ENCODE assay signal across 9 mouse cellular contexts in genomic region chr11:78178859-78179437, GRCm38 (mm10). TPM values are rescaled to one million over a fixed set of nuclear protein-coding genes. Genes with fewer than 3 reads are reported as not detected.
DNase-seq lines count a peak whose midpoint lies in the region; ATAC-seq lines count a peak whose summit lies in the region.
"Had no signal": no experiment of that assay in that cellular context is flagged by ENCODE, and none has a peak within 500 bp of the region (broad histone marks: within the 10 kb centered on the region; RNA-seq: fewer than 3 reads in every experiment).

No protein-coding gene starts in this region.

- H3K27ac ChIP-seq in forebrain, embryonic 11.5 days (ENCODE audit: low read depth, low read length), result peak overlapping the region; percentile 93
- peak overlapping the region; percentile 85 for H3K27ac ChIP-seq in hindbrain, embryonic 16.5 days (ENCODE audit: low read depth, low read length)
- peak overlapping the region; percentile 98 for H3K27ac ChIP-seq in limb, embryonic 13.5 days
- H3K27ac ChIP-seq in midbrain, embryonic 14.5 days (replicated peaks; ENCODE audit: low read depth, low read length), result peak overlapping the region; percentile 78

- peak; percentile 61 for DNase-seq in gastrocnemius, postnatal 14 days
- no peak for DNase-seq in gastrocnemius, adult 18-20 months (ENCODE audit: low spot score)
- peak; percentile 66 for DNase-seq in adrenal gland, adult 8-10 months
- DNase-seq in forebrain, embryonic 11.5 days (ENCODE audit: low spot score), result peak; percentile 77
- DNase-seq in midbrain, embryonic 14.5 days, result peak; percentile 68
- peak; percentile 44 for DNase-seq in thymus, postnatal 25 days

- no peaks in the 10 kb centered on the region for H3K27me3 ChIP-seq in forebrain, embryonic 11.5 days (ENCODE audit: control insufficient read depth, insufficient read depth, low read length)
- no peaks in the 10 kb centered on the region for H3K27me3 ChIP-seq in hindbrain, embryonic 16.5 days (replicated peaks; ENCODE audit: control insufficient read depth, insufficient read depth, low read length)
- H3K27me3 ChIP-seq in limb, embryonic 13.5 days, result no peaks in the 10 kb centered on the region
- H3K27me3 ChIP-seq in midbrain, embryonic 14.5 days (ENCODE audit: control insufficient read depth, insufficient read depth, low read length), result no peaks in the 10 kb centered on the region

- intact Hi-C loops in gastrocnemius, postnatal 14 days (cut with DNase I; ENCODE audit: low total_unique reads), result loop anchor here (5.0 kb wide), 1 partner anchor 122 kb away; no protein-coding TSS in a partner anchor

- under 1% methylated on average over 28 of the region's 29 CpGs for WGBS in forebrain, embryonic 11.5 days
- 3% methylated on average over 29 of the region's 29 CpGs for WGBS in hindbrain, embryonic 16.5 days
- 1% methylated on average over 29 of the region's 29 CpGs for WGBS in limb, embryonic 13.5 days
- 3% methylated on average over 29 of the region's 29 CpGs for WGBS in midbrain, embryonic 14.5 days

- peak overlapping the region; percentile 93 for H3K4me2 ChIP-seq in forebrain, embryonic 11.5 days (ENCODE audit: low read depth, low read length, severe bottlenecking)
- H3K4me2 ChIP-seq in hindbrain, embryonic 16.5 days (ENCODE audit: low read length), result peak overlapping the region; percentile 81
- peak overlapping the region; percentile 91 for H3K4me2 ChIP-seq in limb, embryonic 13.5 days (replicated peaks)
- peak overlapping the region; percentile 70 for H3K4me2 ChIP-seq in midbrain, embryonic 14.5 days (ENCODE audit: low read length)

- peak overlapping the region; percentile 54 for H3K4me3 ChIP-seq in forebrain, embryonic 11.5 days (ENCODE audit: low read depth, low read length)
- peak overlapping the region; percentile 64 for H3K4me3 ChIP-seq in hindbrain, embryonic 16.5 days (ENCODE audit: low read length)
- peak overlapping the region; percentile 68 for H3K4me3 ChIP-seq in limb, embryonic 13.5 days
- peak overlapping the region; percentile 37 for H3K4me3 ChIP-seq in midbrain, embryonic 14.5 days (replicated peaks; ENCODE audit: low read depth, low read length)

- peak overlapping the region; percentile 64 for H3K9ac ChIP-seq in forebrain, embryonic 11.5 days (ENCODE audit: low read length)
- peak overlapping the region; percentile 65 for H3K9ac ChIP-seq in hindbrain, embryonic 16.5 days (ENCODE audit: low read depth, low read length)
- H3K9ac ChIP-seq in limb, embryonic 13.5 days, result peak overlapping the region; percentile 87
- peak overlapping the region; percentile 51 for H3K9ac ChIP-seq in midbrain, embryonic 14.5 days (replicated peaks; ENCODE audit: low read length)

- H3K9me3 ChIP-seq in forebrain, embryonic 11.5 days (ENCODE audit: control insufficient read depth, low read length), result no peaks in the 10 kb centered on the region
- H3K9me3 ChIP-seq in hindbrain, embryonic 16.5 days (ENCODE audit: control insufficient read depth, low read length), result no peaks in the 10 kb centered on the region
- H3K9me3 ChIP-seq in limb, embryonic 13.5 days, result no peaks in the 10 kb centered on the region
- no peaks in the 10 kb centered on the region for H3K9me3 ChIP-seq in midbrain, embryonic 14.5 days (ENCODE audit: control insufficient read depth, low read length)

- peaks cover 28% of the 10 kb centered on the region for H3K4me1 ChIP-seq in forebrain, embryonic 11.5 days (replicated peaks; ENCODE audit: control insufficient read depth, insufficient read depth, low read length)
- peaks cover 45% of the 10 kb centered on the region for H3K4me1 ChIP-seq in hindbrain, embryonic 16.5 days (ENCODE audit: control insufficient read depth, insufficient read depth, low read depth, low read length)
- H3K4me1 ChIP-seq in limb, embryonic 13.5 days, result peaks cover 62% of the 10 kb centered on the region
- peaks cover 31% of the 10 kb centered on the region for H3K4me1 ChIP-seq in midbrain, embryonic 14.5 days (ENCODE audit: control insufficient read depth, insufficient read depth, low read length)

- 0 out of 2 replicates have a peak, but pooled peaks have one; percentile 1 for ATAC-seq in forebrain, embryonic 11.5 days (replicated peaks; ENCODE audit: low FRiP score)
- no peak; the same call in 1 of the 2 replicates for ATAC-seq in hindbrain, embryonic 16.5 days
- peak; percentile 0; the same call in 1 of the 2 replicates for ATAC-seq in limb, embryonic 13.5 days (ENCODE audit: low FRiP score, low read depth)
- peak; percentile 3 for ATAC-seq in midbrain, embryonic 14.5 days (ENCODE audit: low FRiP score, low TSS enrichment)

- H3K36me3 ChIP-seq in forebrain, embryonic 11.5 days (ENCODE audit: control insufficient read depth, insufficient read depth, low read length), result peaks cover 4% of the 10 kb centered on the region
- peaks cover 12% of the 10 kb centered on the region for H3K36me3 ChIP-seq in hindbrain, embryonic 16.5 days (ENCODE audit: control insufficient read depth, insufficient read depth, low read length)
- peaks cover 34% of the 10 kb centered on the region for H3K36me3 ChIP-seq in limb, embryonic 13.5 days
- peaks cover 36% of the 10 kb centered on the region for H3K36me3 ChIP-seq in midbrain, embryonic 14.5 days (ENCODE audit: control insufficient read depth, insufficient read depth, low read length)

RNA-seq across cellular contexts. Expression of gene Tlcd1, which starts 2.4 kb away (rescaled TPM):
- 1 to 10 TPM; 3.5 to 4.4 TPM for total RNA-seq in gastrocnemius, postnatal 14 days (2021)
- total RNA-seq in gastrocnemius, adult 18-20 months (2021), result 1 to 10 TPM; 1.5 to 2.2 TPM
- 10 to 100 TPM; 54.5 to 65.1 (median 61.2) TPM for total RNA-seq in adrenal gland, adult 8-10 months (2022)
- polyA plus RNA-seq in forebrain, embryonic 11.5 days (2014; fragmentation: Nextera tagmentation; extraction: Ambion mirVana), result 7.1 and 9.9 TPM in 2 replicates
- polyA plus RNA-seq in hindbrain, embryonic 16.5 days (2015; fragmentation: Nextera tagmentation; extraction: Ambion mirVana), result 19.7 and 20.1 TPM in 2 replicates
- polyA plus RNA-seq in limb, embryonic 13.5 days (2015; fragmentation: Nextera tagmentation; extraction: Ambion mirVana), result 13.5 and 14.1 TPM in 2 replicates
- 6.4 and 6.9 TPM in 2 replicates for polyA plus RNA-seq in midbrain, embryonic 14.5 days (2014; fragmentation: Nextera tagmentation; extraction: Ambion mirVana)

RNA-seq across cellular contexts. Expression of gene Nek8, which starts 2.5 kb away (rescaled TPM):
- total RNA-seq in gastrocnemius, postnatal 14 days (2021), result 1 to 10 TPM; 1.4 to 2.1 TPM
- under 1 TPM; 0.37 to 0.50 TPM for total RNA-seq in gastrocnemius, adult 18-20 months (2021)
- total RNA-seq in adrenal gland, adult 8-10 months (2022), result 10 to 100 TPM; 10.7 to 29.6 (median 21.6) TPM
- 7.6 and 9.6 TPM in 2 replicates for polyA plus RNA-seq in forebrain, embryonic 11.5 days (2014; fragmentation: Nextera tagmentation; extraction: Ambion mirVana)
- 7.1 and 7.7 TPM in 2 replicates for polyA plus RNA-seq in hindbrain, embryonic 16.5 days (2015; fragmentation: Nextera tagmentation; extraction: Ambion mirVana)
- 20.1 and 20.7 TPM in 2 replicates for polyA plus RNA-seq in limb, embryonic 13.5 days (2015; fragmentation: Nextera tagmentation; extraction: Ambion mirVana)
- polyA plus RNA-seq in midbrain, embryonic 14.5 days (2014; fragmentation: Nextera tagmentation; extraction: Ambion mirVana), result 3.9 and 4.2 TPM in 2 replicates

RNA-seq across cellular contexts. Expression of gene Rpl23a, which starts 4.4 kb away (rescaled TPM):
- 1,000 to 10,000 TPM; 1,019 to 1,174 TPM for total RNA-seq in gastrocnemius, postnatal 14 days (2021)
- 100 to 1,000 TPM; 845 to 889 TPM for total RNA-seq in gastrocnemius, adult 18-20 months (2021)
- 1,000 to 10,000 TPM; 1,361 to 1,741 (median 1,547) TPM for total RNA-seq in adrenal gland, adult 8-10 months (2022)
- 1,094 and 1,161 TPM in 2 replicates for polyA plus RNA-seq in forebrain, embryonic 11.5 days (2014; fragmentation: Nextera tagmentation; extraction: Ambion mirVana)
- polyA plus RNA-seq in hindbrain, embryonic 16.5 days (2015; fragmentation: Nextera tagmentation; extraction: Ambion mirVana), result 662 and 677 TPM in 2 replicates
- polyA plus RNA-seq in limb, embryonic 13.5 days (2015; fragmentation: Nextera tagmentation; extraction: Ambion mirVana), result 1,373 and 1,384 TPM in 2 replicates
- polyA plus RNA-seq in midbrain, embryonic 14.5 days (2014; fragmentation: Nextera tagmentation; extraction: Ambion mirVana), result 977 and 1,164 TPM in 2 replicates

RNA-seq across cellular contexts. Expression of gene Rab34, which starts 9.3 kb away (rescaled TPM):
- 10 to 100 TPM; 10.2 to 14.1 TPM for total RNA-seq in gastrocnemius, postnatal 14 days (2021)
- total RNA-seq in gastrocnemius, adult 18-20 months (2021), result 1 to 10 TPM; 2.5 to 3.5 TPM
- total RNA-seq in adrenal gland, adult 8-10 months (2022), result 100 to 1,000 TPM in 2 of 4 experiments, 10 to 100 TPM in 2; 72.8 to 116 (median 98.4) TPM
- 54.7 and 58.8 TPM in 2 replicates for polyA plus RNA-seq in forebrain, embryonic 11.5 days (2014; fragmentation: Nextera tagmentation; extraction: Ambion mirVana)
- polyA plus RNA-seq in hindbrain, embryonic 16.5 days (2015; fragmentation: Nextera tagmentation; extraction: Ambion mirVana), result 57.3 and 60.3 TPM in 2 replicates
- polyA plus RNA-seq in limb, embryonic 13.5 days (2015; fragmentation: Nextera tagmentation; extraction: Ambion mirVana), result 171 and 185 TPM in 2 replicates
- 51.7 and 53.3 TPM in 2 replicates for polyA plus RNA-seq in midbrain, embryonic 14.5 days (2014; fragmentation: Nextera tagmentation; extraction: Ambion mirVana)
- total RNA-seq: neutrophil, adult 5-6 weeks had no signal

RNA-seq across cellular contexts. Expression of gene Traf4, which starts 13.6 kb away (rescaled TPM):
- 10 to 100 TPM in 1 of 2 experiments, 1 to 10 TPM in 1; 7.6 to 10.2 TPM for total RNA-seq in gastrocnemius, postnatal 14 days (2021)
- total RNA-seq in gastrocnemius, adult 18-20 months (2021), result 1 to 10 TPM; 2.0 to 2.2 TPM
- total RNA-seq in adrenal gland, adult 8-10 months (2022), result 10 to 100 TPM; 18.0 to 31.3 (median 22.8) TPM
- 77.7 and 79.6 TPM in 2 replicates for polyA plus RNA-seq in forebrain, embryonic 11.5 days (2014; fragmentation: Nextera tagmentation; extraction: Ambion mirVana)
- polyA plus RNA-seq in hindbrain, embryonic 16.5 days (2015; fragmentation: Nextera tagmentation; extraction: Ambion mirVana), result 80.1 and 97.4 TPM in 2 replicates
- 108 and 109 TPM in 2 replicates for polyA plus RNA-seq in limb, embryonic 13.5 days (2015; fragmentation: Nextera tagmentation; extraction: Ambion mirVana)
- 68.4 and 103 TPM in 2 replicates for polyA plus RNA-seq in midbrain, embryonic 14.5 days (2014; fragmentation: Nextera tagmentation; extraction: Ambion mirVana)
